Mouse (Mus musculus) MEL (cell line): ENCODE results near the gene Tpbgl. TPM values are rescaled to one million over a fixed set of nuclear protein-coding genes. Genes with fewer than 3 reads are reported as not detected.

Experiments
- DNase-seq: peaks from one replicate; pipeline ENCODE4 v3.0.0; 2011; ENCODE audit warnings: low read depth, low spot score
- H3K27ac ChIP-seq: 2 replicates; pipeline ENCODE4 v1.5.1; 2012; ENCODE audit warnings: low read depth, mild to moderate bottlenecking, control low read depth, low read length, moderate library complexity; ENCODE audit not compliant: control insufficient read depth
- H3K27me3 ChIP-seq, 2 experiments: fragments of 150-350 bp in 1 of 2; sonication (generic) in 1 of 2; 2 replicates each; pipeline ENCODE4 v1.6.1; 2012; ENCODE audit warnings: low read length in 2 of 2, mild to moderate bottlenecking in 2 of 2, improper control_type of control experiment in 1 of 2, moderate library complexity in 1 of 2; ENCODE audit not compliant: insufficient read depth in 2 of 2, control insufficient read depth in 1 of 2
- H3K36me3 ChIP-seq, 2 experiments: 2 replicates each; pipeline ENCODE4 v1.6.1; 2012 to 2014; ENCODE audit warnings: low read length in 2 of 2, improper control_type of control experiment in 1 of 2, inconsistent platforms in 1 of 2, mild to moderate bottlenecking in 1 of 2; ENCODE audit not compliant: insufficient read depth in 2 of 2, control insufficient read depth in 1 of 2
- H3K4me1 ChIP-seq, 2 experiments: fragments of 150-350 bp in 1 of 2; sonication (generic) in 1 of 2; 2 replicates each; pipeline ENCODE4 v1.6.1; 2012; ENCODE audit warnings: low read length in 2 of 2, improper control_type of control experiment in 1 of 2, mild to moderate bottlenecking in 1 of 2; ENCODE audit not compliant: insufficient read depth in 2 of 2, control insufficient read depth in 1 of 2
- H3K4me3 ChIP-seq, 2 experiments: fragments of 150-350 bp in 1 of 2; sonication (generic) in 1 of 2; 2 replicates each; pipeline ENCODE4 v1.5.1; 2012; ENCODE audit warnings: low read depth in 2 of 2, low read length in 2 of 2, mild to moderate bottlenecking in 2 of 2, moderate library complexity in 2 of 2, control low read depth in 1 of 2, improper control_type of control experiment in 1 of 2; ENCODE audit not compliant: control insufficient read depth in 1 of 2, insufficient read depth in 1 of 2
- H3K79me2 ChIP-seq: 2 replicates; pipeline ENCODE4 v1.6.1; 2012; ENCODE audit warnings: mild to moderate bottlenecking, low read length, moderate library complexity; ENCODE audit not compliant: control insufficient read depth, poor library complexity, insufficient read depth
- H3K9ac ChIP-seq: 2 replicates; pipeline ENCODE4 v1.6.1; 2012; ENCODE audit warnings: low read depth, mild to moderate bottlenecking, control low read depth, low read length, moderate library complexity; ENCODE audit not compliant: control insufficient read depth, poor library complexity, severe bottlenecking
- H3K9me3 ChIP-seq: fragments of 150-350 bp; sonication (generic); replicated peaks from 2 replicates; pipeline ENCODE4 v1.6.1; 2012; ENCODE audit warnings: mild to moderate bottlenecking, low read length, improper control_type of control experiment, moderate library complexity; ENCODE audit not compliant: insufficient read depth
- BHLHE40 ChIP-seq: IDR thresholded peaks from 2 replicates; pipeline ENCODE4 v1.6.1; 2012; ENCODE audit warnings: low read depth, mild to moderate bottlenecking, inconsistent platforms, low read length, improper control_type of control experiment, borderline replicate concordance
- CHD1 ChIP-seq: IDR thresholded peaks from 2 replicates; pipeline ENCODE4 v1.6.1; 2012; ENCODE audit warnings: low read depth, mild to moderate bottlenecking, inconsistent platforms, low read length, improper control_type of control experiment
- ELF1 ChIP-seq: IDR thresholded peaks from 2 replicates; pipeline ENCODE4 v1.6.1; 2014; ENCODE audit warnings: low read depth, mild to moderate bottlenecking, inconsistent platforms, low read length, improper control_type of control experiment, moderate library complexity
- ETS1 ChIP-seq: IDR thresholded peaks from 2 replicates; pipeline ENCODE4 v1.6.1; 2012; ENCODE audit warnings: low read depth, mild to moderate bottlenecking, inconsistent platforms, low read length, improper control_type of control experiment, moderate library complexity
- GABPA ChIP-seq: IDR thresholded peaks from 2 replicates; pipeline ENCODE4 v1.6.1; 2012; ENCODE audit warnings: low read depth, mild to moderate bottlenecking, inconsistent platforms, low read length, improper control_type of control experiment, moderate library complexity
- HCFC1 ChIP-seq: IDR thresholded peaks from 2 replicates; pipeline ENCODE4 v1.6.1; 2012; ENCODE audit warnings: low read depth, mild to moderate bottlenecking, inconsistent platforms, low read length, improper control_type of control experiment, moderate library complexity
- JUND ChIP-seq: IDR thresholded peaks from 2 replicates; pipeline ENCODE4 v1.6.1; 2011; ENCODE audit warnings: low read depth, mild to moderate bottlenecking, improper control_type of control experiment, low read length
- KAT2A ChIP-seq: conservative IDR thresholded peaks from 2 replicates; pipeline ENCODE4 v1.6.1; 2012; ENCODE audit warnings: low read depth, low read length, improper control_type of control experiment, inconsistent platforms
- MAFK ChIP-seq: IDR thresholded peaks from 2 replicates; pipeline ENCODE4 v1.6.1; 2011; ENCODE audit warnings: low read depth, mild to moderate bottlenecking, low read length, improper control_type of control experiment, borderline replicate concordance
- MAX ChIP-seq: IDR thresholded peaks from 2 replicates; pipeline ENCODE4 v1.6.1; 2011; ENCODE audit warnings: low read length, improper control_type of control experiment
- MEF2A ChIP-seq: IDR thresholded peaks from 2 replicates; pipeline ENCODE4 v1.6.1; 2014; ENCODE audit warnings: low read depth, mild to moderate bottlenecking, inconsistent platforms, low read length, improper control_type of control experiment; ENCODE audit not compliant: poor library complexity, insufficient replicate concordance, severe bottlenecking; ENCODE audit errors: extremely low read depth
- MXI1 ChIP-seq: IDR thresholded peaks from 2 replicates; pipeline ENCODE4 v1.6.1; 2011; ENCODE audit warnings: mild to moderate bottlenecking, low read depth, low read length, improper control_type of control experiment
- MYB ChIP-seq: IDR thresholded peaks from 2 replicates; pipeline ENCODE4 v1.6.1; 2011; ENCODE audit warnings: mild to moderate bottlenecking, low read depth, low read length, improper control_type of control experiment
- MYC ChIP-seq: IDR thresholded peaks from 2 replicates; pipeline ENCODE4 v1.6.1; 2011; ENCODE audit warnings: low read depth, mild to moderate bottlenecking, low read length, improper control_type of control experiment, moderate library complexity
- NRF1 ChIP-seq: IDR thresholded peaks from 2 replicates; pipeline ENCODE4 v1.6.1; 2014; ENCODE audit warnings: low read depth, mild to moderate bottlenecking, inconsistent platforms, low read length, improper control_type of control experiment, moderate library complexity; ENCODE audit not compliant: poor library complexity, insufficient read depth, severe bottlenecking
- POLR2A ChIP-seq, 2 experiments: IDR thresholded peaks; 2 replicates each; pipeline ENCODE4 v1.6.1; 2011 to 2012; ENCODE audit warnings: low read length in 2 of 2, mild to moderate bottlenecking in 2 of 2, control low read depth in 1 of 2, improper control_type of control experiment in 1 of 2, low read depth in 1 of 2, moderate library complexity in 1 of 2; ENCODE audit not compliant: control insufficient read depth in 1 of 2, insufficient read depth in 1 of 2, poor library complexity in 1 of 2
- POLR2AphosphoS2 ChIP-seq: IDR thresholded peaks from 2 replicates; pipeline ENCODE4 v1.6.1; 2011; ENCODE audit warnings: low read length, improper control_type of control experiment
- POLR2AphosphoS5 ChIP-seq: IDR thresholded peaks from 2 replicates; pipeline ENCODE4 v1.6.1; 2012; ENCODE audit warnings: low read depth, borderline replicate concordance, mild to moderate bottlenecking, inconsistent platforms, low read length, moderate library complexity, mixed read lengths
- RAD21 ChIP-seq: IDR thresholded peaks from 2 replicates; pipeline ENCODE4 v1.6.1; 2011; ENCODE audit warnings: mild to moderate bottlenecking, low read depth, low read length, improper control_type of control experiment
- RCOR1 ChIP-seq: IDR thresholded peaks from 2 replicates; pipeline ENCODE4 v1.6.1; 2012; ENCODE audit warnings: low read depth, mild to moderate bottlenecking, inconsistent platforms, low read length, improper control_type of control experiment
- SMC3 ChIP-seq: IDR thresholded peaks from 2 replicates; pipeline ENCODE4 v1.6.1; 2011; ENCODE audit warnings: low read depth, low read length, improper control_type of control experiment
- TAL1 ChIP-seq: IDR thresholded peaks from 2 replicates; pipeline ENCODE4 v1.6.1; 2012; ENCODE audit warnings: mild to moderate bottlenecking, inconsistent platforms, low read length, moderate library complexity, mixed read lengths
- TBP ChIP-seq: IDR thresholded peaks from 2 replicates; pipeline ENCODE4 v1.8.0; 2011; ENCODE audit warnings: low read depth, low read length, improper control_type of control experiment
- TCF12 ChIP-seq: IDR thresholded peaks from 2 replicates; pipeline ENCODE4 v1.6.1; 2014; ENCODE audit warnings: low read depth, mild to moderate bottlenecking, inconsistent platforms, low read length, improper control_type of control experiment, moderate library complexity
- USF2 ChIP-seq, 2 experiments: IDR thresholded peaks; 2 replicates each; pipeline ENCODE4 v1.6.1; 2011 to 2012; ENCODE audit warnings: improper control_type of control experiment in 2 of 2, low read length in 2 of 2, borderline replicate concordance in 1 of 2, inconsistent platforms in 1 of 2, low read depth in 1 of 2, mild to moderate bottlenecking in 1 of 2; ENCODE audit not compliant: insufficient read depth in 1 of 2
- ZC3H11A ChIP-seq: IDR thresholded peaks from 2 replicates; pipeline ENCODE4 v1.6.1; 2012; ENCODE audit warnings: low read depth, mild to moderate bottlenecking, inconsistent platforms, low read length, improper control_type of control experiment
- ZKSCAN1 ChIP-seq: IDR thresholded peaks from 2 replicates; pipeline ENCODE4 v1.6.1; 2012; ENCODE audit warnings: low read depth, mild to moderate bottlenecking, inconsistent platforms, low read length, improper control_type of control experiment, moderate library complexity
- ZMIZ1 ChIP-seq: IDR thresholded peaks from 2 replicates; pipeline ENCODE4 v1.6.1; 2012; ENCODE audit warnings: low read depth, mild to moderate bottlenecking, inconsistent platforms, low read length, improper control_type of control experiment, moderate library complexity
- ZNF384 ChIP-seq: IDR thresholded peaks from 2 replicates; pipeline ENCODE4 v1.6.1; 2012; ENCODE audit warnings: low read depth, mild to moderate bottlenecking, inconsistent platforms, low read length, improper control_type of control experiment
- polyA plus RNA-seq, 2 experiments: library from polyadenylated mRNA; stranded (reverse) in 1 of 2; unstranded in 1 of 2; fragments of >175 nt in 1 of 2; fragments of >200 nt in 1 of 2; gene quantifications; 2 replicates each; pipeline versions ENCODE4 v1.2.1 to v1.2.4; 2012; ENCODE audit warnings: low replicate concordance in 2 of 2, low read depth in 1 of 2; ENCODE audit not compliant: insufficient read length in 2 of 2, insufficient read depth in 1 of 2, missing spikeins in 1 of 2
- total RNA-seq: library from RNA; depleted of rRNA; stranded (reverse); fragments of 300-350 nt; gene quantifications from 2 replicates; pipeline ENCODE4 v1.2.3, GENCODE M21; 2012

Tpbgl gene
- total and polyA plus RNA-seq, 3 experiments: not detected

- TF ChIP-seq USF2 (IDR thresholded peaks at IDR 0.05; ENCODE audit: borderline replicate concordance in 1 of 2, insufficient read depth in 1 of 2, low read depth in 1 of 2, low read length in 2 of 2): no peak
- TF ChIP-seq MEF2A: no peak
- no peak for TF ChIP-seq HCFC1
- TF ChIP-seq JUND: no peak
- TF ChIP-seq SMC3: no peak
- no peak for TF ChIP-seq TBP
- no peak for TF ChIP-seq GABPA
- TF ChIP-seq MAX: no peak
- TF ChIP-seq POLR2AphosphoS2: no peak
- TF ChIP-seq TAL1: no peak
- no peak for TF ChIP-seq POLR2AphosphoS5
- no peak for TF ChIP-seq ZKSCAN1
- Histone ChIP-seq H3K9me3 (no peaks in the 10 kb centered on the region), H3K9ac (no peak overlapping the region), H3K4me1 (no peaks in the 10 kb centered on the region), H3K36me3 (peaks cover 0 to 3% of the 10 kb centered on the region in 2 experiments; a peak in 2 of 4 replicates), H3K27ac (no peak overlapping the region), H3K4me3 (no peak overlapping the region), H3K79me2 (no peaks in the 10 kb centered on the region), H3K27me3 (no peaks in the 10 kb centered on the region)
- DNase-seq: no peak
These were observed 47.3 kb downstream of the Tpbgl start for GRCm38 (mm10) chr7:99579491-99580190.

DNA sequence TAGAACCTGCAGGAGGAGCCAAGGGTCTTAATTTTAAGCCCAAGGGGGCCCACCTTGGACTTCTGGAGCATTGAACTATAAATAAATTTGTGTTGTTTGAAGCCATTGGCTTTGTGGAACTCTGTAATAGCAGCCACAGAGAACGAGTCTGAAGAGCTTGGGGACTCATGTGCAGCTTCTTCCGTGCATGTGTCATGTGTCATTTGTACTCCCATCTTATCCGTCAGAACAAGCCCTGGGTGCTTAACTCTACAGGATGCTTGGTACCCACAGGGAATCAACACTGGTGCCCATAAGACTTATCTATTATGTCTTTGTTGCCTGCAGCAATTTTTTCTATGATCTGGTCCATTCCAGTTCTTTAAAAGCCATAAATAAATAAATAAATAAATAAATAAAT lies 48.7 kb downstream of the Tpbgl start:
- Histone ChIP-seq H3K9me3 (no peaks in the 10 kb centered on the region), H3K4me1 (no peaks in the 10 kb centered on the region), H3K9ac (no peak overlapping the region), H3K4me3 (no peak overlapping the region), H3K27me3 (no peaks in the 10 kb centered on the region), H3K27ac (no peak overlapping the region), H3K36me3 (no peaks in the 10 kb centered on the region; a peak in 2 of 4 replicates), H3K79me2 (no peaks in the 10 kb centered on the region)
- peak; percentile 56 for DNase-seq
- TF ChIP-seq MYC: no peak
- no peak for TF ChIP-seq CHD1
- no peak for TF ChIP-seq RAD21
- no peak for TF ChIP-seq JUND
- TF ChIP-seq SMC3: no peak
- TF ChIP-seq ZC3H11A: no peak
- no peak for TF ChIP-seq BHLHE40
- TF ChIP-seq ZNF384: no peak
- no peak for TF ChIP-seq HCFC1
- TF ChIP-seq NRF1: no peak
- TF ChIP-seq ZMIZ1: no peak
- no peak for TF ChIP-seq RCOR1
- TF ChIP-seq POLR2A (IDR thresholded peaks at IDR 0.05; ENCODE audit: control insufficient read depth in 1 of 2, insufficient read depth in 1 of 2, low read depth in 1 of 2, low read length in 2 of 2, poor library complexity in 1 of 2): no peak
- no peak for TF ChIP-seq POLR2AphosphoS5
- TF ChIP-seq TAL1: peak; percentile 19; the same call in 1 of the 2 replicates
- no peak for TF ChIP-seq MYB
- TF ChIP-seq KAT2A: no peak
- no peak for TF ChIP-seq ETS1
- no peak for TF ChIP-seq ELF1
- TF ChIP-seq USF2 (IDR thresholded peaks at IDR 0.05; ENCODE audit: borderline replicate concordance in 1 of 2, insufficient read depth in 1 of 2, low read depth in 1 of 2, low read length in 2 of 2): no peak
- peak; percentile 78; the same call in 1 of the 2 replicates for TF ChIP-seq MXI1
- TF ChIP-seq MAFK: no peak
- TF ChIP-seq POLR2AphosphoS2: no peak
- peak; percentile 32; the same call in 1 of the 2 replicates for TF ChIP-seq TCF12
